Mouse (Mus musculus) neural tube, embryonic 14.5 days (tissue): ENCODE data around the gene Gm20695. TPM values are rescaled to one million over a fixed set of nuclear protein-coding genes. Genes with fewer than 3 reads are reported as not detected.

Experiments used
- ATAC-seq: fragments of 200-750 bp; cut with Nextera tagmentation; 2 replicates; pipeline ENCODE4 v1.8.0; 2017; ENCODE audit warnings: low read depth, mild to moderate bottlenecking, moderate TSS enrichment, moderate library complexity
- H3K27ac ChIP-seq: fragments of 300-500 bp; sonication (generic); 2 replicates; pipeline ENCODE4 v1.5.1; 2014; ENCODE audit warnings: low read depth, mild to moderate bottlenecking, control low read depth, low read length, moderate library complexity, mixed read lengths
- H3K27me3 ChIP-seq: fragments of 300-500 bp; sonication (generic); 2 replicates; pipeline ENCODE4 v1.6.1; 2014; ENCODE audit warnings: low read length; ENCODE audit not compliant: control insufficient read depth, insufficient read depth
- H3K36me3 ChIP-seq: fragments of 300-500 bp; sonication (generic); 2 replicates; pipeline ENCODE4 v1.6.1; 2014; ENCODE audit warnings: low read length, mixed read lengths; ENCODE audit not compliant: control insufficient read depth, insufficient read depth
- H3K4me1 ChIP-seq: fragments of 300-500 bp; sonication (generic); 2 replicates; pipeline ENCODE4 v1.6.1; 2014; ENCODE audit warnings: low read length; ENCODE audit not compliant: control insufficient read depth, insufficient read depth
- H3K4me2 ChIP-seq: fragments of 300-500 bp; sonication (generic); 2 replicates; pipeline ENCODE4 v1.6.1; 2014; ENCODE audit warnings: mild to moderate bottlenecking, low read depth, low read length, control low read depth
- H3K4me3 ChIP-seq: fragments of 300-500 bp; sonication (generic); 2 replicates; pipeline ENCODE4 v1.5.1; 2014; ENCODE audit warnings: low read depth, low read length, control low read depth, mixed read lengths
- H3K9ac ChIP-seq: fragments of 300-500 bp; sonication (generic); replicated peaks from 2 replicates; pipeline ENCODE4 v1.6.1; 2014; ENCODE audit warnings: low read depth, mild to moderate bottlenecking, control low read depth, low read length, mixed read lengths
- H3K9me3 ChIP-seq: fragments of 300-500 bp; sonication (generic); 2 replicates; pipeline ENCODE4 v1.6.1; 2016; ENCODE audit warnings: low read length; ENCODE audit not compliant: control insufficient read depth
- WGBS: fragments of 180-500 bp; shearing (Covaris S2); extraction: QIAGEN DNeasy Blood & Tissue Kit; methylation state at CpG from one replicate; pipeline ENCODE4 v1.1.7; 2014; 5-methylcytosine and 5-hydroxymethylcytosine counted together
- polyA plus RNA-seq: library from polyadenylated mRNA; unstranded; fragments of >200 nt; fragmentation: Nextera tagmentation; extraction: Ambion mirVana; gene quantifications from 2 replicates; pipeline ENCODE4 v1.2.1, GENCODE M21; 2014

The Gm20695 gene
- polyA plus RNA-seq, 1 experiment from 2014 or later: 4.0 TPM

- Histone ChIP-seq H3K4me2 (peak overlapping the region; percentile 79), H3K9ac (peak overlapping the region; percentile 70), H3K4me1 (peaks cover 6% of the 10 kb centered on the region; the same call in 1 of the 2 replicates), H3K9me3 (no peaks in the 10 kb centered on the region), H3K4me3 (peak overlapping the region; percentile 57), H3K27ac (peak overlapping the region; percentile 61; the same call in 1 of the 2 replicates), H3K36me3 (peaks cover 20% of the 10 kb centered on the region; the same call in 1 of the 2 replicates), H3K27me3 (no peaks in the 10 kb centered on the region)
- 8% methylated on average over 20 of the region's 20 CpGs for WGBS
- no peak for ATAC-seq
Measured at GRCm38 (mm10) chr16:3909118-3909517, 24.7 kb downstream of the Gm20695 start.

- 84% methylated on average over 2 of the region's 2 CpGs for WGBS
- H3K9ac ChIP-seq: no peak overlapping the region
- H3K27ac ChIP-seq: no peak overlapping the region
- peaks cover 54% of the 10 kb centered on the region for H3K36me3 ChIP-seq
- H3K4me2 ChIP-seq: no peak overlapping the region
- H3K27me3 ChIP-seq: no peaks in the 10 kb centered on the region
- H3K4me3 ChIP-seq: no peak overlapping the region
- no peaks in the 10 kb centered on the region for H3K4me1 ChIP-seq
- no peaks in the 10 kb centered on the region for H3K9me3 ChIP-seq
- ATAC-seq: no peak
Measured at GRCm38 (mm10) chr16:3920756-3921155, 36.3 kb downstream of the Gm20695 start.

DNA sequence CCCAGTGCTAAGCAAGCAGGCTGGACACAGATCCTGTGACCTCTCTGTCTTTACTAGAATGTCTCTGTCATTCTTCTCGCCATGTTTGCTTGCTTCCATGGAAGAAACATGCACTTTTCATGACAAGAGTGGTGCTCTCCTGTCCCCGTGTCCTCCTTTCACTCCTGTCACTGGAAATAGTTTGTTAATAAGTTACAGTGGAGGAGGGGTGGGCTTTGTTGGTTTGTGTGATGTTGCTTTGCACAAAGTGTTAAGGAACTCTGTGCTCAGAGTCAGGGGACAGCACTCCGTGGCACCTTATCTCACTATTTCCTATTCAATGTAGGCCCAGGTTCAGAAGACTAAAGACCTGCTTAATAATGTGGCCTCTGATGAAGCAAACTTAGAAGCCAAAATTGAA, 39.1 kb downstream of the Gm20695 start:
- Histone ChIP-seq H3K9ac (no peak overlapping the region), H3K9me3 (no peaks in the 10 kb centered on the region), H3K4me2 (no peak overlapping the region), H3K36me3 (peaks cover 56% of the 10 kb centered on the region), H3K27me3 (no peaks in the 10 kb centered on the region), H3K4me3 (no peak overlapping the region), H3K27ac (no peak overlapping the region), H3K4me1 (no peaks in the 10 kb centered on the region)
- 91% methylated on average over 3 of the region's 3 CpGs for WGBS
- ATAC-seq: no peak

DNA sequence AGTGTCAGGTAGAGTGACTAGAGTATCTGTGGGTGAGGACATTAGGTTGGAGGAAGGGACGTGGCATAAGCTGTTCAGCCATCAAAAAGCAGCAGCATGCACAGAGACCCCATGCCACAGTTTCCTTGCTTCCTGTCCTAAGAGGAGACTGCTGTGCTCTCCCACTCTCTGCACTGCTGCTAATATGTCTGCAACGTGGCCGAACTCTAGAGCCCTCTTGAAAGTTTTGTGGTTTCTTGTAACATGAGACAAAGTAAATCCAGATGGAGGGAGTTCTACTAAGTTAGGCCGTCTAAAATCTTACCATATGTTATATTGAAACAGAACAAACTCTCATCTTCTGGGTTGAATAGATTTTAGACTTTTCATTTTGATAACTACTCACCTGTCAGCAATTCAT, 39.5 kb downstream of the Gm20695 start:
- WGBS: 84% methylated on average over 4 of the region's 4 CpGs

DNA sequence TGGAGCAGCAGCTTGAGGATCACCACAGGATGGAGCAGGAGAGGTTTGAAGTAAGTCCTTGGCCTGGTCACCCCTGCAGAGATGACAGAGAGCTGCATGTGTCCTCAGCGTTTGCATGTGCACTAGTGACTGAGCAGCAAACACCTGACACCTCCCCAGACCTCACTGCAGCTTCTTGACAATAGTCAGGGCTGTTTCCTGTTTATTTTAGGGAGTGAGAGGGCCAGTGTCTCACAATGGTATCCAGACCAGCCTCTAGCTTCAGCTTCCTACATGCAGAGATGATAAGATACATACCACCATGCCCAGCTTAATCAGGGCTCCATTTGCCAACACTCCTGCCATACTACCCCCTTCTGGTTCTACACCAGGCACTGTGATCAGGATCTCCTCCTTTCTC, 44.1 kb downstream of the Gm20695 start:
- ATAC-seq: no peak
- H3K4me1 ChIP-seq: no peaks in the 10 kb centered on the region
- H3K4me3 ChIP-seq: no peak overlapping the region
- H3K9ac ChIP-seq: no peak overlapping the region
- H3K27ac ChIP-seq: no peak overlapping the region
- H3K36me3 ChIP-seq: peaks cover 48% of the 10 kb centered on the region
- WGBS: 76% methylated on average over 1 of the region's 1 CpGs
- no peak overlapping the region for H3K4me2 ChIP-seq
- no peaks in the 10 kb centered on the region for H3K27me3 ChIP-seq
- no peaks in the 10 kb centered on the region for H3K9me3 ChIP-seq

More for the DNA sequence above, 39.5 kb downstream of the Gm20695 start:
- no peak for ATAC-seq
- Histone ChIP-seq H3K36me3 (peaks cover 55% of the 10 kb centered on the region), H3K4me3 (no peak overlapping the region), H3K4me1 (no peaks in the 10 kb centered on the region), H3K9me3 (no peaks in the 10 kb centered on the region), H3K9ac (no peak overlapping the region), H3K27me3 (no peaks in the 10 kb centered on the region), H3K4me2 (no peak overlapping the region), H3K27ac (no peak overlapping the region)

DNA sequence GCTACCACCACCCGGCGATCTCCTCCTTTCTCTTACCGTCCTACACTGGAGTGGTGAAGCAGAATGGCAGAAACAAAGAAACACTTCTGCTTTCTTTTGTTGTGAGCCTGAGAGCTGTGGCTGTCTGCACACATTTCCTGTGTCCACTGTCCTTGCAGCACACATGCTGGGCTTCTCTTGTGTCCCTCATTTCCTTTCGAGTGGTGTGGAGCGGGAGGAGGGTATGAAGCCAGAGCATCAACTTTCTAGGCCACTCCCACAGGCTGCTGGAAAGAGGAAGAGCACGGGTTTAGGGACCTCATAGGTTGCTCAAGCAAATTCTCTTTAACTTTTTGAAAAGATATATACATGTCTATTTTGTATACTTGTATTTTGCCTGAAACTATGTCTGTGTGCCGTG, 44.7 kb downstream of the Gm20695 start:
- no peaks in the 10 kb centered on the region for H3K4me1 ChIP-seq
- peaks cover 47% of the 10 kb centered on the region for H3K36me3 ChIP-seq
- ATAC-seq: no peak
- no peaks in the 10 kb centered on the region for H3K9me3 ChIP-seq
- WGBS: 76% methylated on average over 7 of the region's 7 CpGs
- H3K27ac ChIP-seq: no peak overlapping the region
- H3K4me3 ChIP-seq: no peak overlapping the region
- no peak overlapping the region for H3K4me2 ChIP-seq
- no peaks in the 10 kb centered on the region for H3K27me3 ChIP-seq
- H3K9ac ChIP-seq: no peak overlapping the region

DNA sequence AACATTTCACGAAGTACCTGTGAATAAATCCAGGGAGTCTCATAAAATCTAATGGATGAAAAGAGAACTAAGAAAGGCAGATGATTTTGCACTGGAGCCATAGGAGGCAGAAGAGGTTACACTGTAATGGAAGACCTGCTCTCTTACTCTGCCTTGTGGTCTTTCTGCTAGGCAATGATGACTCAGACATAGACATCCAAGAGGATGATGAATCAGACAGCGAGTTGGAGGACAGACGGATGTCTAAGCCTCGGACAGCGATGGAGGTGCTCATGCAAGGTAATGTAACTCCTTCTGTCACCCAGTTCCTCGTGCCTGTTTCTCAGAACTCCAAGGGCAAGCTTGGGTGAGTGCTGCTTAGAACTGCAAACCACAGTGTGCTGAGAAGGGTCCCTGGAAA, 49.1 kb downstream of the Gm20695 start:
- Histone ChIP-seq H3K9ac (no peak overlapping the region), H3K4me3 (no peak overlapping the region), H3K9me3 (no peaks in the 10 kb centered on the region), H3K27ac (no peak overlapping the region), H3K4me1 (no peaks in the 10 kb centered on the region), H3K36me3 (peaks cover 50% of the 10 kb centered on the region), H3K27me3 (no peaks in the 10 kb centered on the region), H3K4me2 (no peak overlapping the region)
- no peak for ATAC-seq
- 93% methylated on average over 6 of the region's 6 CpGs for WGBS

DNA sequence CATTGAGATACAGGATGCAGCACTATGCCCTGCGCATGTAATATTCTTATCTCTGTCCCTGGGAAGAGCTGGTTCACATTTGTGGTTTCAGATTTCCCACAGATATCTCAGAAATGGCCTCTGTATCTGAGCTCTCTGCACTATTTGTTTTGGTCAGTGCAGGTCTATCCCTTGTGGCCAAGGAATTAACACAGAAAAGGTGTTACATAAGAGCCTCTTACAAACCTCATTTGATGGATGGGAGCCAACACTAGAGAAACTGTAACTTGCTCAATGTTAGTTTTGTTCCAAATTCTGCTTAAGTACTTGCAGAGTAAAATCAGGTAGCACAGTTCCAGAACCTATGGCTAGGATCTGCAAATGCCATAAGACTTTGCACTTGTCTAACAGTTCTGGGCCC, 49.6 kb downstream of the Gm20695 start:
- no peak for ATAC-seq
- Histone ChIP-seq H3K27me3 (no peaks in the 10 kb centered on the region), H3K4me2 (no peak overlapping the region), H3K4me3 (no peak overlapping the region), H3K4me1 (no peaks in the 10 kb centered on the region), H3K36me3 (peaks cover 47% of the 10 kb centered on the region), H3K9ac (no peak overlapping the region), H3K27ac (no peak overlapping the region), H3K9me3 (no peaks in the 10 kb centered on the region)
- 100% methylated on average over 1 of the region's 1 CpGs for WGBS

- WGBS: 93% methylated on average over 4 of the region's 4 CpGs
- Histone ChIP-seq H3K4me1 (no peaks in the 10 kb centered on the region), H3K9me3 (no peaks in the 10 kb centered on the region), H3K4me2 (no peak overlapping the region), H3K4me3 (no peak overlapping the region), H3K27me3 (no peaks in the 10 kb centered on the region), H3K9ac (no peak overlapping the region), H3K27ac (no peak overlapping the region), H3K36me3 (peaks cover 42% of the 10 kb centered on the region)
- no peak for ATAC-seq
Measured at GRCm38 (mm10) chr16:3934701-3935100, 50.3 kb downstream of the Gm20695 start.

- H3K9me3 ChIP-seq: no peaks in the 10 kb centered on the region
- ATAC-seq: no peak
- WGBS: 83% methylated on average over 1 of the region's 1 CpGs
- no peak overlapping the region for H3K27ac ChIP-seq
- H3K4me3 ChIP-seq: no peak overlapping the region
- H3K4me2 ChIP-seq: no peak overlapping the region
- H3K9ac ChIP-seq: no peak overlapping the region
- no peaks in the 10 kb centered on the region for H3K36me3 ChIP-seq
- H3K4me1 ChIP-seq: no peaks in the 10 kb centered on the region
- H3K27me3 ChIP-seq: no peaks in the 10 kb centered on the region
Measured at GRCm38 (mm10) chr16:3951141-3951540, 66.7 kb downstream of the Gm20695 start.
